Mouse (Mus musculus) forebrain, postnatal 0 days (tissue): ENCODE data around the gene Ctnnbl1. TPM values are rescaled to one million over a fixed set of nuclear protein-coding genes. Genes with fewer than 3 reads are reported as not detected.

Source experiments
- ATAC-seq: fragments of 200-750 bp; cut with Nextera tagmentation; 2 replicates; pipeline ENCODE4 v1.8.0; 2017; ENCODE audit warnings: mild to moderate bottlenecking, moderate library complexity
- DNase-seq: peaks from one replicate; pipeline ENCODE4 v3.0.0-alpha.2; 2015
- H3K27ac ChIP-seq: fragments of 300-500 bp; sonication (generic); 2 replicates; pipeline ENCODE4 v1.5.1; 2014; ENCODE audit warnings: low read depth, mild to moderate bottlenecking, antibody characterized with exemption, low read length, moderate library complexity, mixed read lengths
- H3K27me3 ChIP-seq: fragments of 300-500 bp; sonication (generic); 2 replicates; pipeline ENCODE4 v1.6.1; 2014; ENCODE audit warnings: mild to moderate bottlenecking, low read length, mixed read lengths; ENCODE audit not compliant: insufficient read depth
- H3K36me3 ChIP-seq: fragments of 300-500 bp; sonication (generic); 2 replicates; pipeline ENCODE4 v1.6.1; 2014; ENCODE audit warnings: mild to moderate bottlenecking, moderate library complexity; ENCODE audit not compliant: insufficient read depth
- H3K4me1 ChIP-seq: fragments of 300-500 bp; sonication (generic); 2 replicates; pipeline ENCODE4 v1.6.1; 2014; ENCODE audit warnings: antibody characterized with exemption; ENCODE audit not compliant: insufficient read depth
- H3K4me2 ChIP-seq: fragments of 300-500 bp; sonication (generic); 2 replicates; pipeline ENCODE4 v1.6.1; 2014; ENCODE audit warnings: low read depth, mild to moderate bottlenecking, moderate library complexity
- H3K4me3 ChIP-seq: fragments of 300-500 bp; sonication (generic); 2 replicates; pipeline ENCODE4 v1.5.1; 2014; ENCODE audit warnings: low read depth, low read length, mixed read lengths
- H3K9ac ChIP-seq: fragments of 300-500 bp; sonication (generic); 2 replicates; pipeline ENCODE4 v1.6.1; 2014; ENCODE audit warnings: mild to moderate bottlenecking
- H3K9me3 ChIP-seq: fragments of 300-500 bp; sonication (generic); 2 replicates; pipeline ENCODE4 v1.6.1; 2016; ENCODE audit warnings: low read length
- CTCF ChIP-seq: sonication (generic); IDR thresholded peaks from 2 replicates; pipeline ENCODE4 v1.5.1; 2016; ENCODE audit warnings: antibody characterized with exemption, control low read depth, low read depth
- WGBS: fragments of 180-500 bp; shearing (Covaris S2); extraction: QIAGEN DNeasy Blood & Tissue Kit; methylation state at CpG from one replicate; pipeline ENCODE4 v1.1.7; 2014; 5-methylcytosine and 5-hydroxymethylcytosine counted together
- polyA plus RNA-seq: library from polyadenylated mRNA; unstranded; fragments of >200 nt; fragmentation: Nextera tagmentation; extraction: Ambion mirVana; gene quantifications from 2 replicates; pipeline ENCODE4 v1.2.1, GENCODE M21; 2015
- total RNA-seq: library from RNA; depleted of rRNA; stranded (reverse); fragments of >200 nt; gene quantifications from 2 replicates; pipeline ENCODE4 v1.2.3, GENCODE M21; 2014

Gene Ctnnbl1
- total and polyA plus RNA-seq, 2 experiments from 2014 or later: 43.8 to 48.2 TPM

GRCm38 (mm10) chr2:157801505-157802357 lies 64.5 kb downstream of the Ctnnbl1 start:
- Histone ChIP-seq H3K9ac (peak overlapping the region; percentile 19; the same call in 1 of the 2 replicates), H3K27me3 (no peaks in the 10 kb centered on the region), H3K9me3 (no peaks in the 10 kb centered on the region), H3K4me2 (no peak overlapping the region; the same call in 1 of the 2 replicates), H3K4me1 (peaks cover 23% of the 10 kb centered on the region), H3K36me3 (no peaks in the 10 kb centered on the region), H3K4me3 (no peak overlapping the region), H3K27ac (peak overlapping the region; percentile 83)
- DNase-seq (no peak), ATAC-seq (no peak)
- no peak for TF ChIP-seq CTCF
- WGBS: 25% methylated on average over 8 of the region's 8 CpGs

GRCm38 (mm10) chr2:157802666-157803065 lies 65.5 kb downstream of the Ctnnbl1 start:
- no peaks in the 10 kb centered on the region for H3K36me3 ChIP-seq
- H3K9me3 ChIP-seq: no peaks in the 10 kb centered on the region
- WGBS: 71% methylated on average over 5 of the region's 5 CpGs
- no peak overlapping the region for H3K9ac ChIP-seq
- H3K4me2 ChIP-seq: no peak overlapping the region
- no peak overlapping the region for H3K27ac ChIP-seq
- no peaks in the 10 kb centered on the region for H3K27me3 ChIP-seq
- no peak for TF ChIP-seq CTCF
- DNase-seq (no peak), ATAC-seq (no peak)
- peaks cover 30% of the 10 kb centered on the region for H3K4me1 ChIP-seq
- H3K4me3 ChIP-seq: no peak overlapping the region

GRCm38 (mm10) chr2:157804388-157804787 lies 67.2 kb downstream of the Ctnnbl1 start:
- ATAC-seq (no peak), DNase-seq (no peak)
- Histone ChIP-seq H3K4me3 (no peak overlapping the region), H3K27ac (0 out of 2 replicates have a peak overlapping the region, but pooled peaks have one; percentile 30), H3K27me3 (no peaks in the 10 kb centered on the region), H3K9ac (0 out of 2 replicates have a peak overlapping the region, but pooled peaks have one; percentile 1), H3K4me1 (peaks cover 30% of the 10 kb centered on the region), H3K4me2 (no peak overlapping the region), H3K36me3 (no peaks in the 10 kb centered on the region; the same call in 1 of the 2 replicates), H3K9me3 (no peaks in the 10 kb centered on the region)
- WGBS: 29% methylated on average over 3 of the region's 3 CpGs
- TF ChIP-seq CTCF: no peak

GRCm38 (mm10) chr2:157805091-157805490 lies 67.9 kb downstream of the Ctnnbl1 start:
- Histone ChIP-seq H3K9ac (no peak overlapping the region), H3K4me3 (no peak overlapping the region), H3K4me1 (peaks cover 30% of the 10 kb centered on the region), H3K9me3 (no peaks in the 10 kb centered on the region), H3K36me3 (no peaks in the 10 kb centered on the region; the same call in 1 of the 2 replicates), H3K27me3 (no peaks in the 10 kb centered on the region), H3K27ac (0 out of 2 replicates have a peak overlapping the region, but pooled peaks have one; percentile 21), H3K4me2 (no peak overlapping the region)
- ATAC-seq (no peak), DNase-seq (no peak)
- no peak for TF ChIP-seq CTCF
- 34% methylated on average over 3 of the region's 3 CpGs for WGBS

- Histone ChIP-seq H3K36me3 (peaks cover 4% of the 10 kb centered on the region; the same call in 1 of the 2 replicates), H3K9ac (no peak overlapping the region), H3K4me2 (no peak overlapping the region), H3K27ac (no peak overlapping the region), H3K4me1 (peaks cover 15% of the 10 kb centered on the region), H3K27me3 (no peaks in the 10 kb centered on the region), H3K4me3 (no peak overlapping the region), H3K9me3 (no peaks in the 10 kb centered on the region)
- WGBS: 37% methylated on average over 4 of the region's 4 CpGs
- no peak for DNase-seq
- no peak for ATAC-seq
- TF ChIP-seq CTCF: no peak
These were observed 69.9 kb downstream of the Ctnnbl1 start for GRCm38 (mm10) chr2:157807076-157807475.

GRCm38 (mm10) chr2:157807621-157808367 lies 70.6 kb downstream of the Ctnnbl1 start:
- WGBS: 53% methylated on average over 7 of the region's 7 CpGs
- no peak for ATAC-seq
- no peak overlapping the region for H3K4me2 ChIP-seq
- no peak overlapping the region for H3K9ac ChIP-seq
- H3K4me3 ChIP-seq: no peak overlapping the region
- no peaks in the 10 kb centered on the region for H3K9me3 ChIP-seq
- H3K27ac ChIP-seq: no peak overlapping the region
- no peak for DNase-seq
- TF ChIP-seq CTCF: no peak
- H3K4me1 ChIP-seq: peaks cover 12% of the 10 kb centered on the region
- H3K36me3 ChIP-seq: peaks cover 8% of the 10 kb centered on the region; the same call in 1 of the 2 replicates
- no peaks in the 10 kb centered on the region for H3K27me3 ChIP-seq
